Mouse (Mus musculus) brain, embryonic 14.5 days (tissue): Measurements from ENCODE around the gene Gria3.

Experiments
- CTCF ChIP-seq: fragments of 200-500 bp; IDR thresholded peaks from 2 replicates; pipeline ENCODE4 v1.5.1; 2012; ENCODE audit warnings: inconsistent platforms, mild to moderate bottlenecking, moderate library complexity, borderline replicate concordance; ENCODE audit not compliant: insufficient read depth, insufficient read length; ENCODE audit errors: extremely low read depth
- POLR2A ChIP-seq: fragments of 200-500 bp; IDR thresholded peaks from 2 replicates; pipeline ENCODE4 v1.6.1; 2012; ENCODE audit warnings: mild to moderate bottlenecking, inconsistent platforms, borderline replicate concordance; ENCODE audit not compliant: poor library complexity, insufficient read depth, insufficient read length, severe bottlenecking; ENCODE audit errors: extremely low read depth

GRCm38 (mm10) chrX:41406288-41406687 is 5.6 kb downstream of the Gria3 start:
- TF ChIP-seq POLR2A (no peak), CTCF (no peak)
